Mouse (Mus musculus) stomach, embryonic 16.5 days (tissue): ENCODE results near the gene Pheta1. TPM values are rescaled to one million over a fixed set of nuclear protein-coding genes. Genes with fewer than 3 reads are reported as not detected.

Source experiments
- ATAC-seq: fragments of 200-750 bp; cut with Nextera tagmentation; 2 replicates; pipeline ENCODE4 v1.8.0; 2017; ENCODE audit warnings: moderate number of reproducible peaks, moderate TSS enrichment; ENCODE audit not compliant: insufficient read depth, low FRiP score
- H3K27ac ChIP-seq: fragments of 300-500 bp; sonication (generic); 2 replicates; pipeline ENCODE4 v1.5.1; 2014; ENCODE audit warnings: low read length
- H3K27me3 ChIP-seq: fragments of 300-500 bp; sonication (generic); 2 replicates; pipeline ENCODE4 v1.6.1; 2014; ENCODE audit warnings: low read length, control low read depth, mixed read lengths; ENCODE audit not compliant: control insufficient read depth, insufficient read depth
- H3K36me3 ChIP-seq: fragments of 300-500 bp; sonication (generic); 2 replicates; pipeline ENCODE4 v1.6.1; 2014; ENCODE audit warnings: low read length; ENCODE audit not compliant: control insufficient read depth, insufficient read depth
- H3K4me1 ChIP-seq: fragments of 300-500 bp; sonication (generic); 2 replicates; pipeline ENCODE4 v1.6.1; 2014; ENCODE audit warnings: low read length, control low read depth, mixed read lengths; ENCODE audit not compliant: control insufficient read depth, insufficient read depth
- H3K4me2 ChIP-seq: fragments of 300-500 bp; sonication (generic); 2 replicates; pipeline ENCODE4 v1.6.1; 2014; ENCODE audit warnings: low read depth, low read length, mixed read lengths
- H3K4me3 ChIP-seq: fragments of 300-500 bp; sonication (generic); replicated peaks from 2 replicates; pipeline ENCODE4 v1.5.1; 2014; ENCODE audit warnings: mild to moderate bottlenecking, low read length
- H3K9ac ChIP-seq: fragments of 300-500 bp; sonication (generic); 2 replicates; pipeline ENCODE4 v1.6.1; 2014; ENCODE audit warnings: low read length
- H3K9me3 ChIP-seq: fragments of 300-500 bp; sonication (generic); replicated peaks from 2 replicates; pipeline ENCODE4 v1.6.1; 2016; ENCODE audit warnings: low read length, control low read depth; ENCODE audit not compliant: control insufficient read depth
- WGBS: fragments of 180-500 bp; shearing (Covaris S2); extraction: QIAGEN DNeasy Blood & Tissue Kit; methylation state at CpG from one replicate; pipeline ENCODE4 v1.1.7; 2014; 5-methylcytosine and 5-hydroxymethylcytosine counted together
- polyA plus RNA-seq: library from polyadenylated mRNA; unstranded; fragments of >200 nt; fragmentation: Nextera tagmentation; extraction: Ambion mirVana; gene quantifications from 2 replicates; pipeline ENCODE4 v1.2.1, GENCODE M21; 2015

The Pheta1 gene
- polyA plus RNA-seq, 1 experiment from 2014 or later, result 16.9 TPM

DNA sequence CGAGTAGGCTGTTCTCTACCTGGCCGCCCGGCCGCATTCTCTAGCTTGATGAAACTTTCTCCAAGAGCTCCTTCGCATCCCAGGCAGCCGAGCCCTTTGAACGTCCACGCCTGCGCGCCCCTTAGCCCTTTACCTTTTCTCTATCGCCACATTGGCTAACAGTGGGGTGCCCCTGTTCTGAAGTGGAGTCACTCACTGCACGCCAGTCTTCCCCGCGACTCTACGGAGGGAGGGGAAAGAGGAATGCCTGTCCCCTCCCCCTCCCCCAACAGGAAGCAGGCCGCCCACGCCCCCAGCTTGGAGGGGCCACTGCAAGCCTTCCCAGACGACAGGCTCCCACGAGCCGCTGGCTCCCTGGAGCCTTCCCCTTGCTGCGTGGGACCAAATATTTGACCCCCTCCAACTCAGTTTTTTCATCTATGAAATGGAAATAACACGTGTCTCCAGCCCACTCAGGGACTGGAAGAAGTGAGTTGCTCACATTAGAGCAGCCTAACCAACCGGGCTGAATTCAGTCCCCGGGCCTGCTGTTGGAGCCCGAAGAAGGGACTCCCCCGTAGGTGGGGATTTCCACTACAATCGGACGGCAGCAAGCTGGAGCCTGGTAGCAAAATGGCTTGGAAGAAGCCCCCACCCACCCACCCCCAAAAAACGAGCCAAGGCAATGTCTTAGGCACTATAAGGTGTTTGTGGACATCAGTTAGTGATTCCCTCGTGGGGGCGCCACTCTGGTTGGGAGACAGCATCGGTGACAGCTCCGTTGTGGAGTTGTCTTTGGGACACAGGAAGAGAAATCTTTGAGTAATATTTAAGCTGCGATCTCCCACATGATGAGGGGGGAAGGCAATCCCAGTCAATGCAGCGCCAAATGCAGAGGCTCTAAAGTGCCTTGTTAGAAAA is 11.1 kb upstream of the Pheta1 start, which contains the start of gene Sh2b3:
Gene Sh2b3, minus strand, starts transcription at position 206 of the 900 bp plus-strand sequence.
- Histone ChIP-seq H3K4me3 (peak within 1 kb of the TSS; percentile 70), H3K4me2 (peak within 1 kb of the TSS; percentile 83), H3K9me3 (no peaks in the 10 kb centered on the region), H3K9ac (peak within 1 kb of the TSS; percentile 83), H3K27me3 (no peaks in the 10 kb centered on the region), H3K36me3 (no peaks in the 10 kb centered on the region), H3K27ac (peak within 1 kb of the TSS; percentile 94), H3K4me1 (peaks cover 52% of the 10 kb centered on the region)
- peak; percentile 5; the same call in 1 of the 2 replicates for ATAC-seq
- WGBS, result 2% methylated on average over 35 of the region's 35 CpGs

DNA sequence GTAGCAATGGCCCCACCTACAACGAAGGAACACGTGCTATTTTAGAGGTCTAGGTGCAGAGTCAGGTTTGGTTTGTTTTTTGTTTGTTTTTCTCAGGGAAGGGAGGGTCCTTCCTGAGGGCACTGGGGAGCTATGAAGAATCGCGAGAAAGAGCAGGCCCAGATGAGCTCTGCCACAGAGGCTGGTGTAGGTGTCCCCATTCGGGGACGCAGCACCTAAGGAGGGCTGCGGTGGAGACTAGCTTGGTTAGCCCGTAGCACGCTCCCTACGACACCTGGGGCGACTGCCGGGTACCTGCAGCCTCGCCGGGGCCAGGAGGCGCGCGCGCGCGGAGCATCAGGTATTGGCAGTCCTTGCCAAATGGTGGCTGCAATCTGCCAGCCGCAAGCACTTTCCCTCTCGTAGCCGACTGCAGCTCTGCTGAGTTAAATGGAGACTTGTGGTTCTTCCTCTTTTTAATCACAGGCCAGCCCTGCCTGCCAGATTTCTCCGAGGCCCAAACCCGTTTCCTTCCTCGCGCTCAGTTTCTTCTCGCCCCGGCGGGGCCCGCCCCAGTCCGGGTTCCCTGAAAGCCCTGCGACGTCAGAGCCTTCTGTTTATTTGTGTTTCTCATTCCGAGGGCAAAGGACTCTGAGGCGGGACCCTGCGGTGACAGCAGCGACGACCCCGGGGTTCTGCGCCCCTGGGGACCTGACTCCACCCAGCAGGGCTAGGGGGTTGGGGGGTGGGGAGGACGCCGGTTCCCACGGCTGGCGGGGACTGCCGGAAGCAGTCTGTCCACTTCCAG is 10.2 kb upstream of the Pheta1 start:
- Histone ChIP-seq H3K9ac (peak overlapping the region; percentile 73), H3K4me1 (peaks cover 50% of the 10 kb centered on the region), H3K9me3 (no peaks in the 10 kb centered on the region), H3K27me3 (peaks cover 3% of the 10 kb centered on the region), H3K4me2 (peak overlapping the region; percentile 83), H3K4me3 (peak overlapping the region; percentile 70), H3K27ac (peak overlapping the region; percentile 94), H3K36me3 (no peaks in the 10 kb centered on the region)
- 2% methylated on average over 46 of the region's 46 CpGs for WGBS
- no peak for ATAC-seq

DNA sequence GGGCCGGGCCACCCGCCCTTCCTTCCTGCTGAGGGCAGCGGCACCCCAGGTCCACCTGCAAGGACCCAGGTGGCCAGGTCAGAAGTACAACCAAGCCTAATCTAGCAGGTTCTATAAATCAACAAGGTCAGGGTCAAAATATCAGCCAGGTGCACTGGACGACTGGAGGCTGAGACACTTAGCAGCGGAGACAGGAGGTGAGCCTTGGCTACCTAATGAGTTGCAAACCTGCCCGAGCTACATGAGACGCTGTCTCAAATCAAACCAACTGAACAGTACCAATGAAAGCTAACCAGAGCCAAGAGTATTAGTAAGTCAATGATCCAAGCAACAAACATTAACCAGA is 9.7 kb upstream of the Pheta1 start:
- Histone ChIP-seq H3K27me3 (peaks cover 7% of the 10 kb centered on the region), H3K36me3 (no peaks in the 10 kb centered on the region), H3K9ac (peak overlapping the region; percentile 73), H3K9me3 (no peaks in the 10 kb centered on the region), H3K4me1 (peaks cover 44% of the 10 kb centered on the region), H3K27ac (peak overlapping the region; percentile 94), H3K4me2 (peak overlapping the region; percentile 83), H3K4me3 (peak overlapping the region; percentile 70)
- ATAC-seq, result no peak
- 21% methylated on average over 7 of the region's 7 CpGs for WGBS

DNA sequence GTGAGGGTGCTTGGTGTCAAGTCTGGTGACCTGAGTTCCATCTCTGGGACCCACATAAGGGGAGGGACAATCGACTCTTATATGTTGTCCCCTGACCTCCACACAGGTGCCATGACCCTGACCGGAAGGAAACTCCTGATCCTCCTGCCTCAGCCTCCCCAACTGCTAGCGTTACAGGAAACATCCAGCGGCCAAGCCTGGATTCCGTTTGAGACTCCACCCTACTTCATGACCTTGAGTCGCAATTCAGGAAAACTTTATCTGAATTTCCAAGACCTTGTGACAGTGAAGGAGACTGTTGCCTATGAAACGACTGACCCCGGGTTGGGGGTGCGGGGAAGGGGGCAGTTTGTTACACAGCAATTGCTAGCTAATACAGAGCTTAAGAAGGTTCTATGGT is 7.3 kb upstream of the Pheta1 start:
- no peak for ATAC-seq
- no peak overlapping the region for H3K4me3 ChIP-seq
- peaks cover 7% of the 10 kb centered on the region for H3K27me3 ChIP-seq
- H3K36me3 ChIP-seq, result no peaks in the 10 kb centered on the region
- H3K9me3 ChIP-seq, result no peaks in the 10 kb centered on the region
- no peak overlapping the region for H3K27ac ChIP-seq
- peaks cover 25% of the 10 kb centered on the region for H3K4me1 ChIP-seq
- no peak overlapping the region for H3K9ac ChIP-seq
- 90% methylated on average over 9 of the region's 9 CpGs for WGBS
- H3K4me2 ChIP-seq, result no peak overlapping the region

DNA sequence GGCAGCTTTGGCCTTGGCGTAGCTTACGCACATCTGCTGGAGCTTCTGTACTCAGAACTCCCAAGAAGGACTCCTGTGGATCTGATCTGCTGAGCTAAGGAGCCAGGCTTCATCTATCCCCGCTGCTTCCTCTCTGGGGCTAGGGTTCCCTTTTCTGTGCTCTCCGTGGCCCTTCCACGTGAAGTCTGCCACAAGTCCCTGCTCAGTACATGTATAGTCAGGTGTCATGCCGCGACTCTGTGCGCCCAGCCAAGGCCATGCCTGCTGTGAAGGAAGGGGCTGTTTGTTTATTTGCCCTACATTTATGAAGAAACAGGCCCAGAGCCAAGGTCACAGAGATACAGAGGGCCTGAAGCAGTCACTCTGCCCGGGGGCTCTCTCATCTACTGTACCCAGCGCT is 6.8 kb upstream of the Pheta1 start:
- Histone ChIP-seq H3K4me3 (no peak overlapping the region), H3K9me3 (no peaks in the 10 kb centered on the region), H3K4me1 (peaks cover 25% of the 10 kb centered on the region), H3K36me3 (no peaks in the 10 kb centered on the region), H3K27me3 (peaks cover 7% of the 10 kb centered on the region), H3K9ac (peak overlapping the region; percentile 74), H3K4me2 (peak overlapping the region; percentile 75; the same call in 1 of the 2 replicates), H3K27ac (peak overlapping the region; percentile 27; the same call in 1 of the 2 replicates)
- ATAC-seq, result no peak
- 43% methylated on average over 10 of the region's 10 CpGs for WGBS

DNA sequence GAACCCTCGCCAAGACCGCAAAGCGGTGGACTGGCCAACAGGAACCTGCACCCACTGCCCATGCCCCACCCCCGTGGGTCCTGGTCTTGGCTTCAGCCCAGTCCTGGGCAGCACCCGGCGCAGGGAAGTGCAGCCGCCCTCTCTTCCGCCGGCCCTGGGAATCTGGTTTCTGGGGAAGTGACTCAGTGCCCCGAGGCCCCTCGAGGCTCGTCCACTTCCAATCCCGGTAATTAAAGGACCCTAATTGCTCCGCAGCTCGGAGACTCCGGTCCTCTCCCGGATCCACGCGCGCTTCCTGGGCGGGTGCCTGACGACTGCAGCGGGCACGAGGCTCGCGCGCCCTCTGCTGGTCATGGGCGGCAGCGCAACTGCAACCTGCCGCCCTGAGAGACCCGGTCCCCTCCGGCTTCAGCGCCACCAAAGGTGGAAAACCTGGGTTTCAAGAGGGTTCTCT is 6.1 kb upstream of the Pheta1 start:
- Histone ChIP-seq H3K9ac (peak overlapping the region; percentile 74), H3K4me3 (peak overlapping the region; percentile 54), H3K4me2 (peak overlapping the region; percentile 75), H3K9me3 (no peaks in the 10 kb centered on the region), H3K4me1 (peaks cover 18% of the 10 kb centered on the region), H3K27ac (peak overlapping the region; percentile 22; the same call in 1 of the 2 replicates), H3K27me3 (peaks cover 7% of the 10 kb centered on the region), H3K36me3 (no peaks in the 10 kb centered on the region)
- peak; percentile 54 for ATAC-seq
- WGBS, result under 1% methylated on average over 33 of the region's 33 CpGs

DNA sequence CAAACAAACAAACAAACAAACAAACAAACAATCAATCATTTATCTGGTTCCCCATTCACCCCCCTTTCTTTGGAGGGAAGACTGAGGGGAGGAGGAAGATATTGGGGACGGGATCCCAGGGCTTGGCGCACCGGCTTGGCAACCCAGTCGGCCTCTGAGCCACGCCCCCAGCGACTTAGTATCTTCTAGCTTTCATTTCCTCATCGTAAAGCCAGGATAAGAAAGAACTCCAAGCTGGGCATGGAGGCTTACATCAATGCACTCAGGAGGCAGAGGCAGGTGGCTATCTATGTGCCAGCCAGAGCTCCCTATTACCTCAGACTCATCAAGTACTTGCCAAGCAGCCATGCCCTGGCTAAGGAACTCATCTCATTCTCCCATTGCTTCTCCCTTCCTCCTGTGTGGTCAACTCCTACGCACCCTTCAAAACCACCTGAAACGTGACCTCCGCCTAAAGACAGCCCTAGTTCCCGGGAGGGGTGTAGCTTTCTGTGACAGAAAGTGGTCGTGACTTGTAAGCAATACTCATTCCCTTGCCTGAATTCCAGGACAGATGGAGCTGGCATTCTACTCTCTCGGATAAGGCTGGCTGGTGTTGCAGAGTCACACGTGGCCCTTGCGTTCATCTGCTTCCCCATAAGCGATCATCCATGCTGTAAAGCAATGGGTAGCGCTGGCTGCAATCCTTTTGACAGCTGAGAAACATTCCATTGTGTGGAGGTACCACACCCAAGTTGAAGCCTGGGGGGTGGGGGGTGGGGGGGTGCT is 5.5 kb upstream of the Pheta1 start:
- no peaks in the 10 kb centered on the region for H3K36me3 ChIP-seq
- no peak; the same call in 1 of the 2 replicates for ATAC-seq
- H3K4me3 ChIP-seq, result peak overlapping the region; percentile 54

DNA sequence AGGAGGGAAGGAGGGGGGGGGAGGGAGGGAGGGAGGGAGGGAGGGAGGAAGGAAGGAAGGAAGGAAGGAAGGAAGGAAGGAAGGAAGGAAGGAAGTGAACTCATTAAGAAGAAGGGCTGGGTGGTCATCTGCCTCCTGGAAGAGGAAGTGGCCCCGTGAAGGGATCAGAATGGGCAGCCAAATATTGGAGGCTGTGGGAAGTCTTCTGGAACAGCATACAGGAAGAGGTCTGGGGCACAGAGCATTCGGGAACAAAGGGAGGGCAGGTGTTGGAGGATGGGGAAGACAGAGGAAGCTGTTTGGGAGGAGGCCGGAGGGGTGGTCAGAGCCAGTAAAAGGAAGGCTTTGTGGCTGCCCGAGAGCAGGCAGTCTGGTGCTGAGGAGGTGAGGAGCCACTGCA is 3.4 kb upstream of the Pheta1 start:
- no peak overlapping the region for H3K4me3 ChIP-seq
- H3K4me2 ChIP-seq, result no peak overlapping the region
- H3K27me3 ChIP-seq, result peaks cover 7% of the 10 kb centered on the region
- H3K4me1 ChIP-seq, result peaks cover 22% of the 10 kb centered on the region
- no peaks in the 10 kb centered on the region for H3K9me3 ChIP-seq
- no peaks in the 10 kb centered on the region for H3K36me3 ChIP-seq
- no peak overlapping the region for H3K27ac ChIP-seq
- no peak for ATAC-seq
- H3K9ac ChIP-seq, result 0 out of 2 replicates have a peak overlapping the region, but pooled peaks have one; percentile 31
- WGBS, result 33% methylated on average over 4 of the region's 4 CpGs

More for the DNA sequence above, 5.5 kb upstream of the Pheta1 start:
- Histone ChIP-seq H3K27me3 (peaks cover 7% of the 10 kb centered on the region), H3K4me2 (peak overlapping the region; percentile 75), H3K27ac (no peak overlapping the region), H3K9ac (0 out of 2 replicates have a peak overlapping the region, but pooled peaks have one; percentile 1), H3K9me3 (no peaks in the 10 kb centered on the region), H3K4me1 (peaks cover 15% of the 10 kb centered on the region)
- 14% methylated on average over 17 of the region's 17 CpGs for WGBS
